Mouse (Mus musculus) stomach, postnatal 0 days (tissue): ENCODE measurements around the gene Nln.

Source experiments
- CTCF ChIP-seq: IDR thresholded peaks from 2 replicates; pipeline ENCODE4 v1.5.1; 2016; ENCODE audit warnings: antibody characterized with exemption, low read depth, mild to moderate bottlenecking, moderate library complexity
- EP300 ChIP-seq: optimal IDR thresholded peaks from 2 replicates; pipeline ENCODE3; 2016; ENCODE audit warnings: antibody characterized with exemption

GRCm38 (mm10) chr13:104011289-104011688 is 98.1 kb downstream of the Nln start:
- TF ChIP-seq EP300 (no peak), CTCF (no peak)
